Mouse (Mus musculus): ENCODE results near the gene Atp5l. TPM values are rescaled to one million over a fixed set of nuclear protein-coding genes. Genes with fewer than 3 reads are reported as not detected.
A peak's percentile ranks its signal among the peaks of the same experiment; 100 is the strongest.

The Atp5l gene
- polyA plus RNA-seq, 1 experiment from 2014 or later: 753 TPM

- H3K27ac ChIP-seq (ENCODE audit: low read length): no peak overlapping the region
- no peaks in the 10 kb centered on the region for H3K9me3 ChIP-seq (ENCODE audit: low read length)
- H3K36me3 ChIP-seq (ENCODE audit: insufficient read depth, low read length): no peaks in the 10 kb centered on the region
- no peak overlapping the region for H3K4me3 ChIP-seq (ENCODE audit: low read length)
- H3K9ac ChIP-seq (replicated peaks; ENCODE audit: low read length): no peak overlapping the region
- no peaks in the 10 kb centered on the region for H3K4me1 ChIP-seq (ENCODE audit: insufficient read depth, low read length)
- WGBS: 64% methylated on average over 4 of the region's 4 CpGs
- no peaks in the 10 kb centered on the region for H3K27me3 ChIP-seq (ENCODE audit: insufficient read depth, low read length)
- no peak overlapping the region for H3K4me2 ChIP-seq (replicated peaks; ENCODE audit: low read depth, low read length)
- ATAC-seq (ENCODE audit: low FRiP score, low TSS enrichment): no peak
Observed at GRCm38 (mm10) chr9:44903856-44904255, 16.7 kb downstream of the Atp5l start.

- no peak overlapping the region for H3K4me2 ChIP-seq (replicated peaks; ENCODE audit: low read depth, low read length)
- H3K27ac ChIP-seq (ENCODE audit: low read length): no peak overlapping the region
- no peaks in the 10 kb centered on the region for H3K4me1 ChIP-seq (ENCODE audit: insufficient read depth, low read length)
- WGBS: 67% methylated on average over 4 of the region's 4 CpGs
- H3K36me3 ChIP-seq (ENCODE audit: insufficient read depth, low read length): no peaks in the 10 kb centered on the region
- no peaks in the 10 kb centered on the region for H3K27me3 ChIP-seq (ENCODE audit: insufficient read depth, low read length)
- no peaks in the 10 kb centered on the region for H3K9me3 ChIP-seq (ENCODE audit: low read length)
- H3K4me3 ChIP-seq (ENCODE audit: low read length): no peak overlapping the region
- no peak overlapping the region for H3K9ac ChIP-seq (replicated peaks; ENCODE audit: low read length)
- no peak for ATAC-seq (ENCODE audit: low FRiP score, low TSS enrichment)
Observed at GRCm38 (mm10) chr9:44900402-44900801, 20.1 kb downstream of the Atp5l start.

- Histone ChIP-seq H3K9ac (replicated peaks; ENCODE audit: low read length) (no peak overlapping the region), H3K9me3 (ENCODE audit: low read length) (no peaks in the 10 kb centered on the region), H3K4me3 (ENCODE audit: low read length) (no peak overlapping the region), H3K4me2 (replicated peaks; ENCODE audit: low read depth, low read length) (no peak overlapping the region), H3K4me1 (ENCODE audit: insufficient read depth, low read length) (no peaks in the 10 kb centered on the region), H3K27me3 (ENCODE audit: insufficient read depth, low read length) (no peaks in the 10 kb centered on the region), H3K27ac (ENCODE audit: low read length) (no peak overlapping the region), H3K36me3 (ENCODE audit: insufficient read depth, low read length) (no peaks in the 10 kb centered on the region)
- WGBS: 79% methylated on average over 3 of the region's 3 CpGs
- ATAC-seq (ENCODE audit: low FRiP score, low TSS enrichment): no peak
Observed at GRCm38 (mm10) chr9:44899716-44900115, 20.8 kb downstream of the Atp5l start.

GRCm38 (mm10) chr9:44897024-44897423, 23.5 kb downstream of the Atp5l start:
- Histone ChIP-seq H3K4me1 (ENCODE audit: insufficient read depth, low read length) (no peaks in the 10 kb centered on the region), H3K4me3 (ENCODE audit: low read length) (no peak overlapping the region), H3K27me3 (ENCODE audit: insufficient read depth, low read length) (no peaks in the 10 kb centered on the region), H3K9ac (replicated peaks; ENCODE audit: low read length) (no peak overlapping the region), H3K36me3 (ENCODE audit: insufficient read depth, low read length) (no peaks in the 10 kb centered on the region), H3K27ac (ENCODE audit: low read length) (no peak overlapping the region), H3K4me2 (replicated peaks; ENCODE audit: low read depth, low read length) (no peak overlapping the region), H3K9me3 (ENCODE audit: low read length) (no peaks in the 10 kb centered on the region)
- ATAC-seq (ENCODE audit: low FRiP score, low TSS enrichment): no peak
- 49% methylated on average over 4 of the region's 4 CpGs for WGBS

- H3K9ac ChIP-seq (replicated peaks; ENCODE audit: low read length): no peak overlapping the region
- no peak overlapping the region for H3K4me2 ChIP-seq (replicated peaks; ENCODE audit: low read depth, low read length)
- 59% methylated on average over 3 of the region's 3 CpGs for WGBS
- H3K27me3 ChIP-seq (ENCODE audit: insufficient read depth, low read length): no peaks in the 10 kb centered on the region
- H3K4me3 ChIP-seq (ENCODE audit: low read length): no peak overlapping the region
- H3K9me3 ChIP-seq (ENCODE audit: low read length): no peaks in the 10 kb centered on the region
- H3K27ac ChIP-seq (ENCODE audit: low read length): no peak overlapping the region
- no peaks in the 10 kb centered on the region for H3K4me1 ChIP-seq (ENCODE audit: insufficient read depth, low read length)
- no peak for ATAC-seq (ENCODE audit: low FRiP score, low TSS enrichment)
- no peaks in the 10 kb centered on the region for H3K36me3 ChIP-seq (ENCODE audit: insufficient read depth, low read length)
Observed at GRCm38 (mm10) chr9:44892664-44893063, 27.9 kb downstream of the Atp5l start.

- 82% methylated on average over 6 of the region's 6 CpGs for WGBS
- no peaks in the 10 kb centered on the region for H3K27me3 ChIP-seq (ENCODE audit: insufficient read depth, low read length)
- H3K9ac ChIP-seq (replicated peaks; ENCODE audit: low read length): no peak overlapping the region
- no peaks in the 10 kb centered on the region for H3K4me1 ChIP-seq (ENCODE audit: insufficient read depth, low read length)
- H3K4me3 ChIP-seq (ENCODE audit: low read length): no peak overlapping the region
- ATAC-seq (ENCODE audit: low FRiP score, low TSS enrichment): no peak
- no peaks in the 10 kb centered on the region for H3K9me3 ChIP-seq (ENCODE audit: low read length)
- H3K36me3 ChIP-seq (ENCODE audit: insufficient read depth, low read length): no peaks in the 10 kb centered on the region
- H3K27ac ChIP-seq (ENCODE audit: low read length): no peak overlapping the region
- H3K4me2 ChIP-seq (replicated peaks; ENCODE audit: low read depth, low read length): no peak overlapping the region
Observed at GRCm38 (mm10) chr9:44891210-44891609, 29.3 kb downstream of the Atp5l start.

GRCm38 (mm10) chr9:44890122-44890521, 30.4 kb downstream of the Atp5l start:
- no peaks in the 10 kb centered on the region for H3K4me1 ChIP-seq (ENCODE audit: insufficient read depth, low read length)
- 65% methylated on average over 2 of the region's 2 CpGs for WGBS

GRCm38 (mm10) chr9:44888114-44888624, 32.4 kb downstream of the Atp5l start:
- WGBS: 81% methylated on average over 7 of the region's 7 CpGs

More at GRCm38 (mm10) chr9:44890122-44890521, 30.4 kb downstream of the Atp5l start:
- no peak for ATAC-seq (ENCODE audit: low FRiP score, low TSS enrichment)
- no peak overlapping the region for H3K9ac ChIP-seq (replicated peaks; ENCODE audit: low read length)
- H3K9me3 ChIP-seq (ENCODE audit: low read length): no peaks in the 10 kb centered on the region
- H3K27me3 ChIP-seq (ENCODE audit: insufficient read depth, low read length): no peaks in the 10 kb centered on the region
- H3K4me2 ChIP-seq (replicated peaks; ENCODE audit: low read depth, low read length): no peak overlapping the region
- no peaks in the 10 kb centered on the region for H3K36me3 ChIP-seq (ENCODE audit: insufficient read depth, low read length)
- no peak overlapping the region for H3K27ac ChIP-seq (ENCODE audit: low read length)
- H3K4me3 ChIP-seq (ENCODE audit: low read length): no peak overlapping the region

GRCm38 (mm10) chr9:44882981-44883569, 37.5 kb downstream of the Atp5l start:
- H3K36me3 ChIP-seq (ENCODE audit: insufficient read depth, low read length): no peaks in the 10 kb centered on the region
- peak overlapping the region; percentile 99 for H3K4me2 ChIP-seq (replicated peaks; ENCODE audit: low read depth, low read length)
- H3K9me3 ChIP-seq (ENCODE audit: low read length): no peaks in the 10 kb centered on the region
- no peak for ATAC-seq (ENCODE audit: low FRiP score, low TSS enrichment)
- H3K4me1 ChIP-seq (ENCODE audit: insufficient read depth, low read length): peaks cover 28% of the 10 kb centered on the region
- WGBS: under 1% methylated on average over 21 of the region's 21 CpGs
- H3K9ac ChIP-seq (replicated peaks; ENCODE audit: low read length): peak overlapping the region; percentile 96
- peak overlapping the region; percentile 97 for H3K4me3 ChIP-seq (ENCODE audit: low read length)
- no peaks in the 10 kb centered on the region for H3K27me3 ChIP-seq (ENCODE audit: insufficient read depth, low read length)
- no peak overlapping the region for H3K27ac ChIP-seq (ENCODE audit: low read length)

More at GRCm38 (mm10) chr9:44888114-44888624, 32.4 kb downstream of the Atp5l start:
- no peak overlapping the region for H3K9ac ChIP-seq (replicated peaks; ENCODE audit: low read length)
- no peaks in the 10 kb centered on the region for H3K27me3 ChIP-seq (ENCODE audit: insufficient read depth, low read length)
- no peaks in the 10 kb centered on the region for H3K9me3 ChIP-seq (ENCODE audit: low read length)
- no peak for ATAC-seq (ENCODE audit: low FRiP score, low TSS enrichment)
- H3K36me3 ChIP-seq (ENCODE audit: insufficient read depth, low read length): no peaks in the 10 kb centered on the region
- H3K4me2 ChIP-seq (replicated peaks; ENCODE audit: low read depth, low read length): no peak overlapping the region
- no peak overlapping the region for H3K4me3 ChIP-seq (ENCODE audit: low read length)
- no peak overlapping the region for H3K27ac ChIP-seq (ENCODE audit: low read length)
- H3K4me1 ChIP-seq (ENCODE audit: insufficient read depth, low read length): peaks cover 3% of the 10 kb centered on the region

GRCm38 (mm10) chr9:44882436-44882980, 38.0 kb downstream of the Atp5l start:
- WGBS: under 1% methylated on average over 26 of the region's 27 CpGs

More at GRCm38 (mm10) chr9:44882436-44882980, 38.0 kb downstream of the Atp5l start:
- Histone ChIP-seq H3K27ac (ENCODE audit: low read length) (peak overlapping the region; percentile 98), H3K27me3 (ENCODE audit: insufficient read depth, low read length) (no peaks in the 10 kb centered on the region), H3K36me3 (ENCODE audit: insufficient read depth, low read length) (no peaks in the 10 kb centered on the region), H3K4me2 (replicated peaks; ENCODE audit: low read depth, low read length) (peak overlapping the region; percentile 99), H3K4me3 (ENCODE audit: low read length) (peak overlapping the region; percentile 97), H3K9ac (replicated peaks; ENCODE audit: low read length) (peak overlapping the region; percentile 96), H3K9me3 (ENCODE audit: low read length) (no peaks in the 10 kb centered on the region), H3K4me1 (ENCODE audit: insufficient read depth, low read length) (peaks cover 30% of the 10 kb centered on the region)
- ATAC-seq (ENCODE audit: low FRiP score, low TSS enrichment): peak; percentile 79

Data from kidney, embryonic 16.5 days (tissue).